Mouse (Mus musculus) kidney, adult 2 months (tissue): ENCODE measurements around the gene Psmd13.

Experiments used
- CTCF ChIP-seq: fragments of 200-500 bp; conservative IDR thresholded peaks from 2 replicates; pipeline ENCODE4 v1.5.1; 2011; ENCODE audit warnings: low read depth, mild to moderate bottlenecking, control low read depth, low read length, moderate library complexity, mixed read lengths; ENCODE audit not compliant: insufficient read depth, insufficient read length
- POLR2A ChIP-seq: fragments of 200-500 bp; IDR thresholded peaks from one replicate; pipeline ENCODE4 v1.6.1; 2011; ENCODE audit warnings: low read depth, low read length, control low read depth

GRCm38 (mm10) chr7:140846676-140847075 is 35.1 kb upstream of the Psmd13 start:
- TF ChIP-seq POLR2A (no peak), CTCF (no peak)
